Mouse (Mus musculus) thymus, adult 18-20 months (tissue): ENCODE measurements around the gene Ccdc96.

Experiments
- DNase-seq, 2 experiments: peaks; one replicate each; pipeline ENCODE4 v3.0.0; 2022; ENCODE audit warnings: mixed read lengths in 2 of 2

Gene Ccdc96

GRCm38 (mm10) chr5:36484171-36484990 is at the start of gene Ccdc96, which contains the start of gene Tada2b:
Gene Ccdc96, plus strand, starts transcription at chr5:36484588.
Gene Tada2b, minus strand, starts transcription at chr5:36484285.
- DNase-seq, result peak; percentile 97

GRCm38 (mm10) chr5:36436858-36437257 is 47.5 kb upstream of the Ccdc96 start:
- DNase-seq, result no peak

GRCm38 (mm10) chr5:36440741-36441140 is 43.6 kb upstream of the Ccdc96 start:
- DNase-seq, result no peak

- no peak for DNase-seq
Measured at GRCm38 (mm10) chr5:36444611-36445010, 39.8 kb upstream of the Ccdc96 start.

GRCm38 (mm10) chr5:36445028-36445427 is 39.4 kb upstream of the Ccdc96 start:
- DNase-seq, result no peak

- peak in 1 of 2 experiments; percentile 40 for DNase-seq
Measured at GRCm38 (mm10) chr5:36446166-36446890, 38.1 kb upstream of the Ccdc96 start.

GRCm38 (mm10) chr5:36447872-36448271 is 36.5 kb upstream of the Ccdc96 start:
- DNase-seq, result no peak

GRCm38 (mm10) chr5:36449710-36450358 is 34.6 kb upstream of the Ccdc96 start:
- no peak for DNase-seq

GRCm38 (mm10) chr5:36451119-36451518 is 33.3 kb upstream of the Ccdc96 start:
- no peak for DNase-seq

GRCm38 (mm10) chr5:36451872-36452389 is 32.5 kb upstream of the Ccdc96 start:
- no peak for DNase-seq

- no peak for DNase-seq
Measured at GRCm38 (mm10) chr5:36452821-36453220, 31.6 kb upstream of the Ccdc96 start.

GRCm38 (mm10) chr5:36457706-36458105 is 26.7 kb upstream of the Ccdc96 start:
- DNase-seq, result no peak

GRCm38 (mm10) chr5:36458926-36459325 is 25.5 kb upstream of the Ccdc96 start:
- no peak for DNase-seq

- DNase-seq, result no peak
Measured at GRCm38 (mm10) chr5:36460712-36461111, 23.7 kb upstream of the Ccdc96 start.

- no peak for DNase-seq
Measured at GRCm38 (mm10) chr5:36461231-36461630, 23.2 kb upstream of the Ccdc96 start.

- peak; percentile 54 to 62 for DNase-seq
Measured at GRCm38 (mm10) chr5:36462810-36463209, 21.6 kb upstream of the Ccdc96 start.

- DNase-seq, result no peak
Measured at GRCm38 (mm10) chr5:36463391-36463790, 21.0 kb upstream of the Ccdc96 start.

GRCm38 (mm10) chr5:36464709-36465661 is 19.4 kb upstream of the Ccdc96 start, which contains the start of gene Grpel1:
Gene Grpel1, plus strand, starts transcription at chr5:36464998.
- DNase-seq, result peak; percentile 98 to 99

- DNase-seq, result no peak
Measured at GRCm38 (mm10) chr5:36465889-36466288, 18.5 kb upstream of the Ccdc96 start.

- DNase-seq, result no peak
Measured at GRCm38 (mm10) chr5:36471206-36471605, 13.2 kb upstream of the Ccdc96 start.

GRCm38 (mm10) chr5:36472876-36473655 is 11.3 kb upstream of the Ccdc96 start:
- DNase-seq, result no peak
